Mouse (Mus musculus) right cerebral cortex, postnatal 4 days (tissue): ENCODE measurements around the gene Cables2.

ENCODE experiments used
- DNase-seq: peaks from one replicate; pipeline ENCODE4 v3.0.0-alpha.2; 2022

The Cables2 gene

DNA sequence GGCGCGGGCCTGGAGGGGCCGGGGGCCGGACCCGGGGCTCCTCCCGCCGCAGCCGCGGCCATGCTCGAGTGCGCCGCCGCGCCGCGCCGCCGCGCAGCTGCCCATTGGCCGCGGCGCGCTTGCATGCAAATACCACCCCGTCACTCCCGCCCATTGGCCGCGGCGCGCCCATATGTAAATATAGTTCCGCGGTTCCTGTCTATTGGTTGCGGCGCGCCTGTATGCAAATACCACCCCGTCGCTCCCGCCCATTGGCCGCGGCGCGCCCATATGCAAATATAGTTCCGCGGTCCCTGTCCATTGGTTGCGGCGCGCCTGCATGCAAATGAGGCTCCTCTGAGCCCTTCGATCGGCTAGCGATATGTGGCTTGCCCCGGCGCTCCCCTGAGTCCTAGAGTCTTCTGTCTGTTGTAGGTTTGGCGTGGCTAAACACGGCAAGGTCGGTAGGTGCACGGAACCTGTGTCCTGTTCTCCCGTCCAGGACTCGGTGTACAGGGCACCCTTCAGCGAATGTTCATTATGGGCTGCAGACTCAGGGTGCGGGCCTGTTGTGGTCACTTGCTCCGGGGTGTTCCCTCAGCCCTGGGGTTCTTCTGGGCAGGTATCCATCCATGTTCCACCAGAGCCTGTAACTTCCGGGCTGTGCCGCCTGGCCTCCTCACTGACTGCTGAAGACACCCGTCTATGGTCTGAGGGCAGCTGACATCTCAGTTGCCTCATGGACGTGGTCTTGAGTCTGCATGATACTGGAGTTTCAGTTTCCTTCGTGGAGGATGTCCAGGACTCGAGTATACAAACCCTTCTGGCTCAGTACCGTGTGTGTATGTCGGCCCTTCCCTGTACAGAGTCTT, at the start of gene Cables2:
Gene Cables2, minus strand, starts transcription at position 103 of the 851 bp plus-strand sequence.
- DNase-seq: peak; percentile 89

DNA sequence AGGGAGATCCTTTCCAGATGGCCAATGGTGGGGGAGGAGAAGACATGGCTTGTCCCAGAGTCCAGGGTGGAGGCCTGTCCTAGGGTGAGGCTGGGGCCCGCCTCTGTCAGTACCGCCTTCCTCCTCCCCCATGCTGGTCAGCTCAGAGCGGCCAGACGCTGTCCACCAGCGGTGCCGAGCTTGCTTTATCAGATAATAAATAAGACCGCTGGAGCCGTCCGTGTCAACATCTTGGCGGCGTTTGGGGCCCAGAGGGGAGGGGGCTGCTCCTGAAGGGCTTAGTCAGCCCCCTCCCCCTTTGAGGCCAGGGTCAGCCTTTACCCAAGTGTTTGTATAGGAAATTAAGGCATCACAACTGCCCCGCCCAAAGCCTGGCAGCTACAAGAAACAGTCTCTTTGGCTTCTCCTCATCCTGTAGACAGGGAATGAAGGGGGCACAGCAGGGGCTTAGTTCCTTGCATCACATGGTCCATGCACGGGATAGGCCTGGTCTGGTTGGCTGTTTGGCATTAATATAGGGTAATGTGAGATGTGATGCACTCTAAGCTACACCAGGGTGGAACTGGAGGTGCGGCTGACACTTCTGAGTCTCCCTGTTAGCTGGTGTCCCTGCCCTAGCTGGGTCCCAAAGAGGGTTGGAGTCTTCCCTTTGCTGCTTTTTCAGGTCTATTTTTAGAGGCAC, 49.5 kb upstream of the Cables2 start:
- no peak for DNase-seq

DNA sequence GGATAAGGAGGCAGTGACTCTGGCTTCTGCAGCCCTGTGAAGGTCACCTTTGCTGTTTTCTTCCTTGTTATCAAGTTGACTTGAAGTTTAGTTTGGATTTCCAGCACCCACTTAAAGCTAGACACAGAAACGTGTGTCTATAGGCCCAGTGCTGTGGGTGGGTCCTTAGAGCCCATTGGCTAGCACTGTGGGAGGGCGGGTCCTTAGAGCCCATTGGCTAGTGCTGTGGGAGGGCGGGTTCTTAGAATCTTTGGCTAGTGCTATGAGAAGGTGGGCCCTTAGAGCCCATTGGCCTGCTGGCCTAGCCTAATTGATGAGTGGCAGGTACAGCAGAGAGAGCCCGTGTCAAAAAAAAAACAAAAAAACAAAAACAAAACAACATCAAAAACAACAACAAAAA, 46.9 kb upstream of the Cables2 start:
- DNase-seq: no peak

DNA sequence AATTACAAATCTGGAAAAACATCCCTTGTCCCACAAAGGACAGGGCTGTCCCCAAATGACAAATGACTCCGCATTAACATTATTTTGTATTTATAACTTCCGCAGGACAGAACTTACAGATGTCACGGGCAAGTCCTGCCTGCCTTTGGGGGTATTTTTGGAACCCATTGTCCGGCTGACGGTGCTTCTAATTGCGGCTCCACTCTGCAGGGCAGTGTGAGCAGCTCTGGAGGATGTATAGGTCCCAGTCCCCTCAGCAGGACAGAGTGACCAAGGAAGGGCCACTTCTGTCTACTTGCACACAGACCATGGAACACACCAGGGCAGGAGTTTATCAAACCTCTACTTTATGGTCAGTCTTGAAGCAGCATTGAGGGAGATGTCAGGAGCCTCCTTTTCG, 44.3 kb upstream of the Cables2 start:
- DNase-seq: no peak

DNA sequence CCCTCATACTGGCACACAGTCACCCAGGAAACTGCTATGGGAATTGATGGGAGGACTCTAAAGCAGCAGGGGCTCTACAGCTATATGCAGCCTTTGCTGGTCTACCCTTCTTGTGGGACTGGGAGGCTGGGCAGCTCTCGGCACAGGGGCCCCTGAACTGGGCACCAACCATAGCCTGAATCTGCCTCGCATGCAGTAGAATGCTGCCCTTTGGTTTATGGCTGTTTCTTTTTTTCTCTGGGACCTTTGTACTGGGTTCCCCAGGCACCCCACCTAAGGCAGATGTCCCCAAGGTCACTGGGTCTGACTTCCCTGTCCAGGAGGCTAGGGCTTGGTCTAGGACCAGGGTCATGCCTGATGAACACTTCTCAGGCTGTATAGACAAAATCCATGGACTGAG, 41.0 kb upstream of the Cables2 start:
- DNase-seq: no peak

DNA sequence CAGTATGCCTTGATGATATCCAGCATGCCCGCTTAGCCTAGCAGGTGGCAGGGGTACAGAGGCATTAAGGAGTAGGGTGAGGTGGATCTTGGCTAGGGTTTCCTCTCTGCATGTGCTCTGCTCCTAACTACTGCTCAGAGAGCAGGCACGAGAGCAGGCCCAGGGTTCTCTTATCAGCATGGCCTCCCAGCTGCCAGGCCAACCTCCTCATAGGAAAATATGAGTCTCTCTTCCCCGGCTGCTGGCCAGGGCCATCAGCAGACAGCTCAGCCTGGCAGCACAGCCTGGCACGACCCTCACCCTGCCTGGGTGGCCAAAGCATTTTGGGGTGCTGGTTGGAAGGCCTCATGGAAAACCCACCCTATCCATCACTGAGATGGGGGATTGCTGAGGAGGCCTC, 37.9 kb upstream of the Cables2 start:
- DNase-seq: no peak

DNA sequence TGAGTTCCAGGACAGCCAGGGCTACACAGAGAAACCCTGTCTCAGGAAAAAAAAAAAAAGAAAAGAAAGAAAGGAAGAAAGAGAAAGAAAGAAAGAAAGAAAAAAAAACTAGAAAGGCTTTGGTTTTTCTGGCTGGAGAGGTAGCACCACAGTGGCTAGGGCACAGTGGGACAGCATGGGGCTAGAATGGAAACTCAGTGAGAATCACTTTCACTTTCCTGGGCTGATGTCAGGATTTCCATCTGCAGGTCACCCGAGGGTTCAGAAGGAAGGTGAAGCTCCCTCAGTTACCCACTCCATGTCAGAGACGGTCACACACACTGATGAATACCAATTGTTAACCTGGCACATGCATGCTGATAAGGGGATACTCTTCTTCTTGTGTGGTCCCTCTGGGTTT, 34.4 kb upstream of the Cables2 start:
- no peak for DNase-seq

DNA sequence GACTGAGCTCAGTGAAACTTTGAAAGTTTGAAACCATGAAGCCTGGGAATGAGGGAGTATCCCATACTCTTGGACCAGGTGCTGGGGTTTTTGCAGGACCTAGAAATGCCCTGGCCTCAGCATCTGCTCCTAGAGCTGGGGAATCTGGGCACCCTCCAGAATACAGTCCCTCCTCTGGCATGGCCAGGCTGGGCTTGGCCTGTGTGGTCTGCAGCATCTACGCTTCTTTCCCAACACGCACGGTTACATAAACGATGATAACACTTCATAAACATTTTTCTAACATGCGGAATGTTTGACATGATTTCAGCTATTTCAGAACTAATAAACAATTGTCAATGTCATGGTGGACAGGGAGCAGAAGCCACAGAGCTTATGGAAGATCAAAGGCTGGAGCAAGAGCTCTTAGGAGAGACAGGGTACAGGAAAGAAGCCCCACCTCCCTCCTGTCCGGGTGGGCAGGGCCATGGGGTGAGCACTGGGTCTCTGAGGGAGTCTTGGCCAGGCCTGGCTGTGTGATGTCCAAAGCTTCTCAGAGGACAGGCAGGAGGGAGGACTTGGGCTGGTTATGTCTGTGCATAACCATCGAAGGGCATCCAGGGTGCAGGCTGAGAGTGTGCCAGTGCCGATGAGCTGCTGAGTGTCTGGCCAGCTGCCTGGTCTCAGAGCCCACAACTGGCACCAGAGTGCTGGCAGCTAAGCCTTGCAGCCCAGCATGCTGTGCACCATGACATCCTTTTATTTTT, 33.3 kb upstream of the Cables2 start:
- peak; percentile 24 for DNase-seq

DNA sequence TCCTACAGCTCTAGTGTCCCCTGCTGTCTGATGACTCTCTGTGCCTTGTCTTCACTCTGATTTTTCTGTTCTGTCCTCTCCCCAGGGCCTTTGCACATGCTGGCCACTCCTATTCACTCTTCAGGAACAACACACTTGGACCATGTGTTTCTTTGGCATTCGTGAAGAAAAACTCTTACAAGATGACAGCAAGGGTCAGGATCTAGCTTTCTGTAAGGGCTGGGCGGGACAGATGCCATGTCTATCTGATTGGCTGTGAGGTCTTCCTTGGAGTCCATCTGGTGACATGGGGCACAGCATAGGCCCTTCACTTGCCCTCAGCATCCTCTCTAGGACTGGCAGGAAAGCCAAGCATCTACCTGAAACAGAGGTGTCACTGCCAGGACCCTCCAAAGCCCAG, 32.7 kb upstream of the Cables2 start:
- DNase-seq: no peak

DNA sequence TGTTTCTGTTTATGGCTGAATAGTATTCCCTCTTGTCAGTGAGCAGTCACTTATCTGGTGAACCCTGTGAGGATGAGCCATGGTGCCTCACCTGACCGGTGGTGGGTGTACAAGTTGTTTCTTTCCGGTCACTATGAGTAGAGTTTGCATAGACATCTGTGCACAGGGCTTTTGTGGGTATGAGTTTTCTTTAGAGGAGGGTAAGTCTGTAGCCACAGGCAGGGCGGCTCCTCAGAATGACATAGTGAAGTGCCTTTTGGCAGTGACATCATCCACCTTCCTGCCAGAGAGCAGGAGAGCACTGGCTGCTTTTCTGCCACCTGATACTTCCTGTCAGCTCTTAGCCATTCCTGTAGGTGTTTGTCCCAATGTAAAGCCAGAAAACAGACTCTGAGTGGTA, 32.2 kb upstream of the Cables2 start:
- no peak for DNase-seq

DNA sequence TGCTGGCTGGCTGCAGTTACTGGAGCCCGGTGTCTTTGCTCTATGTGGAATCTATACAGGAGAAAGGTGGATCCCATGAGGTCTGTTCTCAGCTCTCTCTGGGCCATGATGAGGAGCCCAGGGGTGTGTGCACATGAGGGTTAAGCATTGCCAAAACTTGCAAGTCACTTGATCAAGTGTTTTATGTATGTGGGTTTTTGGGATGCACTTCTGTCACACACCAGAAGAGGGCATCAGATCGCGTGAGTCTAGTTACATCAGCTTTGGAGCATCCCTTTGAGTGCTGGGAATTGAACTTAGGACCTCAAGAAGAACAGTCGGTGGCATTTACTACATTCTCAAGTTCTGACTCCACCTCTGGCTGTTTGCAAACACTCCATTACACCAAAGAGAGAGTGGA, 31.3 kb upstream of the Cables2 start:
- DNase-seq: no peak

DNA sequence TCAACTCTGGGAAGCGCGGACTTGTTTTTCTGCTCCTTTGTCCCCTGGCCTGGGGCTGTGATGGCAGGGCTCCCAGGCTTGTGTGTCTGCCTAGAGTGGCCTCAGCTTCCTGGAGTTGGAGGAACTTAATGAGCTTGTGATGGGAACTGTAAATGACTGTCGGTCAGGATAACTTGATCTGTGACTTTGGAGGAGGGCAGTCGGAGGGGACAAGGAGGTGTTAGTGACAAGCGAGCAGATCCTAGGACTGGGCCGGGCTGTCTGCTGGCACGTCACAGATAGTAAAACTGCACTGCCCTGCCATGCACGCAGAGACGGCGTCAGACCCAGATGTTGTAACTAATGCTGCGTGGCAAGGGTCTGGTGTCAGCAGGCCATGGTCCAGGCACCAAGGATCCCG, 30.2 kb upstream of the Cables2 start:
- no peak for DNase-seq

DNA sequence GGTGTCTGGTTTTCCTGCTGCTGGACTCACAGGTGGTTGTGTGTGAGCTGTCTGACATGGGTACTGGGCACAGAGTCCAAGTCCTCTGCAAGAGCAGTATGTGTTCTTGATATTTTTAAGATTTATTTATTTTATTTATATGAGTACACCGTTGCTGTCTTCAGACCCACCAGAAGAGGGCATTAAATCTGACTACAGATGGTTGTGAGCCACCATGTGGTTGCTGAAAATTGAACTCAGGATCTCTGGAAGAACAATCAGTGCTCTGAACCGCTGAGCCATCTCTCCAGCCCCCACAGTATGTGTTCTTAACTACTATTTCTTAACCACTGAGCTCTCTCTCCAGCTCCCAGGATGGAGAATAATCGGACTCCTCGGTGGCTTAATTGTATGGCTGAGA, 28.9 kb upstream of the Cables2 start:
- no peak for DNase-seq

DNA sequence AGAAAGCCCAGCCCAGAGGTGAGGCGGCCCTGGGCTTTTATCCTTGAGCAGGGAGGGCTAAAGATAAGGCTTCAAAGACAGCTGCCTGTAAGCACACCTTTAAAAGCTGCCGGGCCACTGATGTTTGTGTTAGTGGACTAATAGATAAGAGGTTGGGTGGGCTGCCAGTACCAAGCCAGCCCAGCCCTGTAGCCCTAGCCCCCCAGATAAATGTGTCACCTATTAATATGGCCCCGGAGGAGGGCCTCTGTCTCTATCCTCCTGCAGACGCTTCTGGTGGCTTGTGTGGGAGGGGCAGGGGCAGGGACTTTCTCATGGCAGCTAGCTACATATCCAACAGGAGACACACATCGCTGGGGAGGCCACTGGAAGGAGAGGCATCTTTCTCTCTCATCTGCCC, 27.5 kb upstream of the Cables2 start:
- DNase-seq: no peak

DNA sequence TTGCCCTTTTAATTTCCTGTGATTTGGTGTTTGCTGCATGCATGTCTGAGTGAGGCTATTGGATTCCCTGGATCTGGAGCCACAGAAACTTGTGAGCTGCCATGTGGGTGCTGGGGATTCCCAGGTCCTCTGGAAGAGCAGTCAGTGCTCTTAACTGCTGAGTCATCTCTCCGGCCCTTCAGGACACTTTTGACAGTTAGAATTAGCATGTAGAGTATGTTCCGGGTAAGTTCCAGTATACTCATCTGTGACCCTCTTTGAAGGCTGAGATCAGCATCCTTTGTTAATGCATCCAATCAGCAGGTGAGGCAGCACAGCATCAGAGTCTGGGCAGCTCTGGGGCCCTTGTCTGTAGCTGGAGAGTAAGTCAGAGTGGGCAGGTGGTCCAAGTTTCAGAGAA, 27.0 kb upstream of the Cables2 start:
- no peak for DNase-seq

DNA sequence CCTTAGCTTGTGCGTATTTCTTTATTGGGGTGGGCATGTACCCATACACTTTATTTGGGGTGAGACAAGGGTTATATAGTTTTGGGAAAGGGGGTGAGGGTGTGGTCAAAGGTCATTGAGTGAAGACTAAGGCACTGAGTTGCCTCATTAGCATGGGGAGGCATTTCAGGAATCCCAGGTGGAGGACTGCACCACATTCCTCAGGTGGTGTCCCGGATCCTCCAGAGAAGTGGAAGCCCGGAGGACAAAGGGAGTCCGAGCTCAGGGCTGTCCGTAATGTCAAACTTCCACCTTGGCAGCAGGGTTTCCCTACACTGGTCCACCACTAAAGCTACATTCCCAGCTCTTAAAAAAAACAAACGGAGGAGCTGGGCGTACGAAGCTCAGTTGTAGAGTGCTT, 19.6 kb upstream of the Cables2 start:
- no peak for DNase-seq

DNA sequence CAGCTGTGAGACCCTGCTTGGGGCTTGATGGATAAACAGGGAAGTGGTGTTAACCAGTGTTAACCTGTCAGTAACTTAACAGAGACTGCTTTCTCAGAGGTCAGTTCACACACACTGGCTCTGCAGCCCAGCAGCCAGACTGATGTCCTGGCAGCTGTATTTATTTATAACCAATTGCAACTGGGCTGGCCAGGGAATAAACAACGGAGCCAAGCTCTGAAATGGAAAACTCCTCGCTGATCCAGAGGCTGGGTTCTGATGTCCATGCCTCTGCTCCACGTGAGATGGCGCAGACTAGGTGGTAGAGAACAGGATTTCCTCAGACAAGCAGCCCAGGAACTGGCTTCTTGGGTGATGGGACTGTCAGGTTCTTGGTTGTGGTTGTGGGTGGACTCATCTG, 18.7 kb upstream of the Cables2 start:
- no peak for DNase-seq

DNA sequence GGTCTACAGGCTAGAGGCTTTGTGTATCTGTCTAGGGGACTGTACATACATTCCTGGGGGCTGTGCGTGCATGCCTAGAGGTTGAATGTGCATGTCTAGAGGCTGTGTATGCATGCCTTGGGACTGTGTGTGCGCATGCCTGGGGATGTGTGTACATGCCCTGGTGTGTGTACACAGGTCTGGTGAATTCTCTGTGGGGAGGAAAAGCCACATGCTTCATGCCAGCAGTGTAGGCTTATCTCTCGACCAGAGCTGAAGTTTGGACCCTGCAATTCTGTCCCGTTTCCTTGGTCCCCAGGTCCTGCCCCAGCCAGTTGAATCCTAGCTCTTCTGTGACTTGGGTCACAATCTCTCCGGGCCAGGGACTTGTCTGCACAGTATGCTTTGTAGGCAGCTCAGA, 18.3 kb upstream of the Cables2 start:
- no peak for DNase-seq

DNA sequence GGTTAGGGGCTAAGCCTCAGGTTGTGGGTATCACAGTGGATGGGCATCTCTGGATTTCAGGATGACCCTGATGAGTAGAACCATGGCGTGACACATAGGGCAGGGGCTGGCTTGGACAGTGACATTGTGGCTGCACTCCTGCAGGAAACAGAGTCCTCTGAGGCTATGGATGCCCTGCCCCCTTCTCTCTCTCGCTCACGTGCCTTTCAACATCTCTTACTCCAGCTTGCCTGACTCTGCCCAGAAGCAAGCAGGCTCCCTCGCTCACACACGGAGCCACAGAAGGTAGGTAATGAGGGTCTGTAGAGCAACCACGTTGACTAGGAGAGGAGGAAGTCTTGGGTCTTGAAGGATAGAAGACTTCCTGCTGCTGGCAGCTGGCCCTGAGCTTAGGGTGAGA, 17.2 kb upstream of the Cables2 start:
- DNase-seq: no peak

DNA sequence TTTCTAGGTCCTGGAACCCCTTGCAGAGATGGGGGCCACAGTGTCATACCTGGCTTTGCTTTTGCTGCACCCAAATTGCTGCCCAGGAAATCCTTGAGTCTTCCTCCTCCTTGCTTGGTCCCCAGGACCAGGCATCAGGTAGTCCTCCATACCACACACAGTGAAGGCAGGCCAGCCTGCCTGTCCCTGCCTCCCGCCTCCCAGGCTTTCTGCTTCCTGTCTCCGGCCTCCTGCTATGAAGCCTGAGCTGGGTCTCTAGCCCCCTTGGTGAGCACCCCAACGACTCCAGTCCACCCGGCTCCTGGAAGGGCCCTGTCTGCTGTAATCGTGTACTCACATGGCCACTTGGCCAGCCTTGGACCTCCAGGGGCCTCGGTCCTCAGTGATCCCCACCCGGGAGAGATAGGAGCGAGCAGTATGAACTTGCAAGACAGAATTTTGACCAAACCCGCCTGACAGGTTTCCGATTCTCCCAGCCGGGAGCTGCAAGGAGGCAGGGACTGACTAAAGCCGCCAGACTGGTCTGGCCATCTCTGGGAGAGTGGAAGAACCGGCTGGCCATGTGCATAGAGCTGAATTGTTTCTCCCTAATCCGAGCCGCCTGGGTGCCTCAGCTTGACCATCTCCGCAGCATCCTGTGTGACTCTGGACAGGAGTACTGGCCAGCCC, 16.3 kb upstream of the Cables2 start, which contains the start of gene Rbbp8nl:
Gene Rbbp8nl, minus strand, starts transcription at position 440 of the 669 bp plus-strand sequence.
- no peak for DNase-seq

DNA sequence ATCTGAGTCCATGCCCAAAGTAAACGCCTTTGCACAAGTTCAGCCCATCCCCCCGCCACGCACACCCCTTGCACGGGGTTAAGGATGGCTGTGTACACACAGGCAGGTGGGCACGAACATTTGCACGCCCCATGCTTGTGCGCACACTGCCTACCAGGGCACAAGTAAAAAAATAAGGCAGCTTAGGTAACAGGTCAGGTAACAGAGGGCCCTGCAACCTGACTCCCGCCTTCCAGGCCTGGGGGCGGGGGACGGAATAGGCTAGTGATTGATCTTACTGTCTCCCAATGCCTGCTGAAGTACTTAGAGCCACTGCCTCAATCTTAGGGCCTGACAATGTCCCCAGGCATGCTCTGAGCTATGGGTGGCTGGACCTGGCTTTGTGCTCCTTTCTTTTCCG, 15.7 kb upstream of the Cables2 start:
- DNase-seq: no peak

DNA sequence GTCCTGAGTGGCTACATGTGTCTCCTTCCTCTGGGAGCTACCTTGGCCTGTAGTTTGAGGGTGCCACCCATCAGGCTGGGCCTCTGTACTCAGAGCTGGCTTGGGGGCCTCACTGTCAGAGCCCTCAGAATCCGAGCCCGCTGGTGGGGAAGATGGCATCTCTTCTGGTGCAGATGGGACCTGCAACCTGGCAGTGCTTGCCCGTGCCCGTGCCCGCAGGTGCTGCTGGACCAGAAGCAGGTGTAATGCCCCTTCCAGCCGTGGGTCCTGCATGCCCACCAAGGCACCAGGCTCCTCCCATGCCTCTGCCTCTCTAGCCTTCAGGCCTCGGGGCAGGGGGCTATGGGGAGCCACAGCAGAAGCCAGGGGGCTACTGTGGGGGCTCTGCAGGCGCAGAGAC, 6.0 kb upstream of the Cables2 start:
- DNase-seq: no peak

DNA sequence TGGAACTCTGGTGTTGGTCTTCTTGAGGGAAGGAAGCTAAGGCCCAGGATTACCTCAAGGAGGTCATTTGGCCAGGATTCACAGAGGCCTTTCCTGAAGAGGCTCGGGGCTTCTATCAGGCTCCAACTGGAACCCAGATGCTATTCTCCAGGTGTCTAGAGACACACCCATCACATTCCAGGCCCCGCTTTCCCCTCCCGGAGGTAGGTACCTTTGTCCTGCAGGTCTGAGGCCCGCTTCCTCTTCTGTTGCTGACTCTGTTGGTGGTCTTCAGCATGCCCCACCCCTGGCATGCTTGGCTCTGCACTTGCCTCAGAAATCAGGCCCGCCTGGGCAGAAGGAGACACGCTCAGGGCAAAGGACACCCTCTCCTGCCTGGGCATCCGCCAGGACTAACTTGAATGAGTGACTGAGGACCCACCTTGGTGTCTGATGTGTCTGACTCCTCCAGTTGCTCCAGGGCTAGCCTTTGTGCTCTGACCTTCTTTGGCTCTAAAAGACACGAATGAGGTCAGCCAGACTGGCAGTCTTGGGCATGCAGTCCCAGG, 4.6 kb upstream of the Cables2 start:
- no peak for DNase-seq
